In genomic region chr14:57820839-57821238, GRCm38 (mm10) we compare ENCODE assay signal across 1 mouse cellular context.
TF ChIP-seq lines count a peak whose summit lies in the region.

No protein-coding gene starts in this region.

TF ChIP-seq in MEL, 35 proteins besides CTCF, POLR2A, EP300 and RAD21 (continued from another document):
- TF ChIP-seq SIN3A (IDR thresholded peaks at IDR 0.05; ENCODE audit: low read length) (peak; percentile 72), MYC (IDR thresholded peaks at IDR 0.05; ENCODE audit: low read depth, low read length) (peak; percentile 69; the same call in 1 of the 2 replicates)
TF ChIP-seq in MEL: peak in this region for 8.
